Comparison of ENCODE assay signal across 23 mouse cellular contexts in genomic region chr15:16933137-16933677, GRCm38 (mm10).
DNase-seq lines count a peak whose midpoint lies in the region; ATAC-seq and TF ChIP-seq lines count a peak whose summit lies in the region.
"Had no signal": no experiment of that assay in that cellular context is flagged by ENCODE, and none has a peak within 500 bp of the region (broad histone marks: within the 10 kb centered on the region; RNA-seq: fewer than 3 reads in every experiment).

No protein-coding gene starts in this region.

- peak; percentile 97 for DNase-seq in MEL (ENCODE audit: low read depth, low spot score)
- no peak for DNase-seq in embryonic facial prominence, embryonic 10.5 days (ENCODE audit: low spot score)
- no peak for DNase-seq in layer of hippocampus, postnatal 36 days
- DNase-seq: adrenal gland, adult 8-10 months; adrenal gland, postnatal 14 days; adrenal gland, postnatal 36 days; B cell, adult 2 months; cerebellum, adult 11-12 months; cerebellum, adult 2 months; cerebellum, adult 9-10 months; cerebellum, postnatal 10 days; cerebellum, postnatal 25 days had no signal

- H3K79me3 ChIP-seq in C2C12 (ENCODE audit: low read depth), result no peaks in the 10 kb centered on the region

- H3K4me2 ChIP-seq in heart, embryonic 11.5 days, result no peak overlapping the region
- H3K4me2 ChIP-seq: embryonic facial prominence, embryonic 13.5 days; embryonic facial prominence, embryonic 15.5 days; forebrain, embryonic 12.5 days had no signal

- peak overlapping the region; percentile 78 for H3K27ac ChIP-seq in MEL (ENCODE audit: control insufficient read depth, low read depth, low read length)
- H3K27ac ChIP-seq in heart, embryonic 11.5 days (ENCODE audit: low read depth, low read length), result no peak overlapping the region
- H3K27ac ChIP-seq in embryonic facial prominence, embryonic 10.5 days (replicated peaks), result no peak overlapping the region
- H3K27ac ChIP-seq: embryonic facial prominence, embryonic 13.5 days; embryonic facial prominence, embryonic 15.5 days; forebrain, embryonic 10.5 days; forebrain, embryonic 12.5 days had no signal

- WGBS in heart, embryonic 11.5 days (ENCODE audit: insufficient replicate concordance), result 83% methylated on average over 2 of the region's 2 CpGs
- 89% methylated on average over 2 of the region's 2 CpGs for WGBS in embryonic facial prominence, embryonic 10.5 days

- H3K27me3 ChIP-seq in C2C12 (ENCODE audit: control insufficient read depth, insufficient read depth, insufficient read length) (no peaks in the 10 kb centered on the region), MEL (ENCODE audit: control insufficient read depth in 1 of 2, insufficient read depth in 2 of 2, low read length in 2 of 2) (no peaks in the 10 kb centered on the region)
- H3K27me3 ChIP-seq in heart, embryonic 11.5 days (ENCODE audit: control insufficient read depth, insufficient read depth, low read length), result no peaks in the 10 kb centered on the region
- no peaks in the 10 kb centered on the region for H3K27me3 ChIP-seq in embryonic facial prominence, embryonic 10.5 days (replicated peaks; ENCODE audit: low read depth, poor library complexity, severe bottlenecking)
- H3K27me3 ChIP-seq: embryonic facial prominence, embryonic 13.5 days; embryonic facial prominence, embryonic 15.5 days; forebrain, embryonic 12.5 days; Patski had no signal

- no peak for TF ChIP-seq CTCF in C2C12 (IDR thresholded peaks at IDR 0.05; ENCODE audit: control insufficient read depth, insufficient read depth, insufficient read length)
- no peak for TF ChIP-seq CTCF in MEL (IDR thresholded peaks at IDR 0.05 in 2 of 3, conservative IDR thresholded peaks at IDR 0.05 in 1 of 3; ENCODE audit: control insufficient read depth in 1 of 3, insufficient read depth in 1 of 3, low read depth in 2 of 3, low read length in 3 of 3, poor library complexity in 1 of 3, severe bottlenecking in 1 of 3)

- H3K4me1 ChIP-seq in MEL (ENCODE audit: control insufficient read depth in 1 of 2, insufficient read depth in 2 of 2, low read length in 2 of 2), result peaks cover 7 to 15% of the 10 kb centered on the region in 2 experiments
- no peaks in the 10 kb centered on the region for H3K4me1 ChIP-seq in heart, embryonic 11.5 days (ENCODE audit: control insufficient read depth, insufficient read depth, low read length)
- H3K4me1 ChIP-seq in embryonic facial prominence, embryonic 10.5 days, result no peaks in the 10 kb centered on the region
- H3K4me1 ChIP-seq: embryonic facial prominence, embryonic 13.5 days; embryonic facial prominence, embryonic 15.5 days; forebrain, embryonic 10.5 days; forebrain, embryonic 12.5 days had no signal

- H3K9ac ChIP-seq in MEL (ENCODE audit: control insufficient read depth, low read depth, low read length, poor library complexity, severe bottlenecking), result no peak overlapping the region
- no peak overlapping the region for H3K9ac ChIP-seq in heart, embryonic 11.5 days (ENCODE audit: low read depth, low read length)
- H3K9ac ChIP-seq: embryonic facial prominence, embryonic 13.5 days; embryonic facial prominence, embryonic 15.5 days; forebrain, embryonic 12.5 days had no signal

- H3K9me3 ChIP-seq in MEL (replicated peaks; ENCODE audit: insufficient read depth, low read length), result no peaks in the 10 kb centered on the region
- no peaks in the 10 kb centered on the region for H3K9me3 ChIP-seq in heart, embryonic 11.5 days (replicated peaks; ENCODE audit: control insufficient read depth, low read length)
- H3K9me3 ChIP-seq in embryonic facial prominence, embryonic 10.5 days, result no peaks in the 10 kb centered on the region
- H3K9me3 ChIP-seq: embryonic facial prominence, embryonic 13.5 days; embryonic facial prominence, embryonic 15.5 days; forebrain, embryonic 10.5 days; forebrain, embryonic 12.5 days had no signal

- ATAC-seq in heart, embryonic 11.5 days (replicated peaks; ENCODE audit: insufficient number of reproducible peaks, low FRiP score, low TSS enrichment), result no peak
- ATAC-seq: activated CD4-positive, CD25-positive, alpha-beta regulatory T cell, adult 4 months; forebrain, embryonic 14.5 days; forebrain, embryonic 16.5 days; Patski had no signal

- no peak for TF ChIP-seq POLR2A in MEL (IDR thresholded peaks at IDR 0.05; ENCODE audit: control insufficient read depth in 1 of 2, insufficient read depth in 1 of 2, low read depth in 1 of 2, low read length in 2 of 2, poor library complexity in 1 of 2)

- no peaks in the 10 kb centered on the region for H3K79me2 ChIP-seq in C2C12 (ENCODE audit: control insufficient read depth, insufficient read depth)
- no peaks in the 10 kb centered on the region for H3K79me2 ChIP-seq in MEL (ENCODE audit: control insufficient read depth, insufficient read depth, low read length, poor library complexity)

- H3K36me3 ChIP-seq in C2C12 (ENCODE audit: control insufficient read depth, insufficient read depth) (no peaks in the 10 kb centered on the region), MEL (ENCODE audit: control insufficient read depth in 1 of 2, insufficient read depth in 2 of 2, low read length in 2 of 2) (peaks cover 0 to 18% of the 10 kb centered on the region in 2 experiments; a peak in 2 of 4 replicates)
- H3K36me3 ChIP-seq in heart, embryonic 11.5 days (ENCODE audit: control insufficient read depth, insufficient read depth, low read length), result no peaks in the 10 kb centered on the region
- H3K36me3 ChIP-seq in embryonic facial prominence, embryonic 10.5 days (replicated peaks), result no peaks in the 10 kb centered on the region
- H3K36me3 ChIP-seq: embryonic facial prominence, embryonic 13.5 days; embryonic facial prominence, embryonic 15.5 days; forebrain, embryonic 10.5 days; forebrain, embryonic 12.5 days had no signal

- TF ChIP-seq EP300 in MEL (IDR thresholded peaks at IDR 0.05; ENCODE audit: low read depth in 1 of 2, low read length in 2 of 2), result peak; percentile 99 to 100

- H3K4me3 ChIP-seq in C2C12 (ENCODE audit: insufficient read depth, poor library complexity, severe bottlenecking) (no peak overlapping the region), MEL (ENCODE audit: control insufficient read depth in 1 of 2, insufficient read depth in 1 of 2, low read depth in 2 of 2, low read length in 2 of 2) (no peak overlapping the region)
- no peak overlapping the region for H3K4me3 ChIP-seq in heart, embryonic 11.5 days (ENCODE audit: low read depth, low read length)
- no peak overlapping the region for H3K4me3 ChIP-seq in embryonic facial prominence, embryonic 10.5 days
- H3K4me3 ChIP-seq: embryonic facial prominence, embryonic 13.5 days; embryonic facial prominence, embryonic 15.5 days; erythroblast, embryonic 14.5 days; forebrain, embryonic 10.5 days; forebrain, embryonic 12.5 days had no signal

- TF ChIP-seq RAD21 in MEL (IDR thresholded peaks at IDR 0.05; ENCODE audit: low read depth, low read length), result no peak; the same call in none of the 2 replicates

- H3ac ChIP-seq in C2C12 (ENCODE audit: control insufficient read depth, insufficient read length, low read depth), result no peak overlapping the region

TF ChIP-seq in C2C12, 6 proteins besides CTCF, POLR2A, EP300 and RAD21:
- TF ChIP-seq MYOD1 (IDR thresholded peaks at IDR 0.05; ENCODE audit: control insufficient read depth, insufficient read length, low read depth) (peak; percentile 4), FOSL1 (IDR thresholded peaks at IDR 0.05; ENCODE audit: insufficient read depth, low read length, poor library complexity, severe bottlenecking) (no peak)
TF ChIP-seq in C2C12: peak in this region for 1.

TF ChIP-seq in MEL, 35 proteins besides CTCF, POLR2A, EP300 and RAD21 (continues in another document):
- TF ChIP-seq TCF12 (IDR thresholded peaks at IDR 0.05; ENCODE audit: low read depth, low read length) (peak; percentile 95), ZMIZ1 (IDR thresholded peaks at IDR 0.05; ENCODE audit: low read depth, low read length) (no peak), ELF1 (IDR thresholded peaks at IDR 0.05; ENCODE audit: low read depth, low read length) (no peak), ZC3H11A (IDR thresholded peaks at IDR 0.05; ENCODE audit: low read depth, low read length) (peak; percentile 5; the same call in 1 of the 2 replicates), USF2 (IDR thresholded peaks at IDR 0.05; ENCODE audit: borderline replicate concordance in 1 of 2, insufficient read depth in 1 of 2, low read depth in 1 of 2, low read length in 2 of 2) (no peak), POLR2AphosphoS2 (IDR thresholded peaks at IDR 0.05; ENCODE audit: low read length) (no peak), TAL1 (IDR thresholded peaks at IDR 0.05; ENCODE audit: low read length) (peak; percentile 86), MXI1 (IDR thresholded peaks at IDR 0.05; ENCODE audit: low read depth, low read length) (peak; percentile 77; the same call in 1 of the 2 replicates), E2F4 (IDR thresholded peaks at IDR 0.05; ENCODE audit: borderline replicate concordance, low read depth, low read length) (0 out of 2 replicates have a peak, but pooled peaks have one; percentile 53), BHLHE40 (IDR thresholded peaks at IDR 0.05; ENCODE audit: borderline replicate concordance, low read depth, low read length) (peak; percentile 75; the same call in 1 of the 2 replicates), CHD2 (IDR thresholded peaks at IDR 0.05; ENCODE audit: low read length) (0 out of 2 replicates have a peak, but pooled peaks have one; percentile 41), KAT2A (conservative IDR thresholded peaks at IDR 0.05; ENCODE audit: low read depth, low read length) (peak; percentile 45), RCOR1 (IDR thresholded peaks at IDR 0.05; ENCODE audit: low read depth, low read length) (peak; percentile 98), UBTF (IDR thresholded peaks at IDR 0.05; ENCODE audit: borderline replicate concordance, insufficient read depth, low read depth, low read length) (no peak), MAX (IDR thresholded peaks at IDR 0.05; ENCODE audit: low read length) (peak; percentile 84), JUND (IDR thresholded peaks at IDR 0.05; ENCODE audit: low read depth, low read length) (peak; percentile 95), MAZ (IDR thresholded peaks at IDR 0.05; ENCODE audit: low read depth, low read length) (0 out of 2 replicates have a peak, but pooled peaks have one; percentile 40), MYC (IDR thresholded peaks at IDR 0.05; ENCODE audit: low read depth, low read length) (peak; percentile 92), SIN3A (IDR thresholded peaks at IDR 0.05; ENCODE audit: low read length) (peak; percentile 83), USF1 (IDR thresholded peaks at IDR 0.05; ENCODE audit: low read depth, low read length) (no peak), MAFK (IDR thresholded peaks at IDR 0.05; ENCODE audit: borderline replicate concordance, low read depth, low read length) (peak; percentile 96), MYB (IDR thresholded peaks at IDR 0.05; ENCODE audit: low read depth, low read length) (peak; percentile 82), NRF1 (IDR thresholded peaks at IDR 0.05; ENCODE audit: insufficient read depth, low read depth, low read length, poor library complexity, severe bottlenecking) (no peak), ZNF384 (IDR thresholded peaks at IDR 0.05; ENCODE audit: low read depth, low read length) (peak; percentile 90)
